Mouse (Mus musculus) layer of hippocampus, postnatal 36 days (tissue): ENCODE data around the gene Slc28a2. TPM values are rescaled to one million over a fixed set of nuclear protein-coding genes. Genes with fewer than 3 reads are reported as not detected.
"Not testable (repeated sequence)": the region's sequence is repeated elsewhere in the genome, so short reads cannot be mapped to it uniquely, and the experiment has no call there.

Source experiments
- DNase-seq, 2 experiments: peaks; one replicate each; pipeline ENCODE4 v3.0.0; 2022
- total RNA-seq, 2 experiments: library from RNA; stranded (reverse); gene quantifications; 2 replicates each; pipeline ENCODE4 v1.2.3; 2021

Gene Slc28a2
- not detected for total RNA-seq

DNA sequence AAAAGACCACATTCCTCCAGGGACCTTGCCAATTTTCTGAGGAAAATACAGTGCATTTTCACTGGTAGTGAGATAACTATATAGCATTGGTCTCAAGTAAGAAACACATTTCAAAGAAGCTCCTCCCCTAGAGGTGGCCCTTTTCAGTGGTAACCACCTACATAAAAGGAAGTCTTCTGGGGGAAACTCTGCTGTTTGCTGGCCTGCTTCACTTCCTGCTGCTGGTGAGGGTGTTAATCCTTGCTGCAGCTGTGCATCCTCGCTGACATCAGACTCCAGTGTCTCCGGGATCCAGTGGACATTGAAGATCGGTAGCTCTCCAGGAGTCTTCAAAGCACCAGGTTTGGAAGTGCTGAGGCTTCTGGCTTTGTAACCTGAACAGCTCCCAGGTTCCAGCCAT is at the start of gene Slc28a2:
Gene Slc28a2 (plus strand): TSS at position 278 of the 400 bp plus-strand sequence.
- not testable (repeated sequence) for DNase-seq

DNA sequence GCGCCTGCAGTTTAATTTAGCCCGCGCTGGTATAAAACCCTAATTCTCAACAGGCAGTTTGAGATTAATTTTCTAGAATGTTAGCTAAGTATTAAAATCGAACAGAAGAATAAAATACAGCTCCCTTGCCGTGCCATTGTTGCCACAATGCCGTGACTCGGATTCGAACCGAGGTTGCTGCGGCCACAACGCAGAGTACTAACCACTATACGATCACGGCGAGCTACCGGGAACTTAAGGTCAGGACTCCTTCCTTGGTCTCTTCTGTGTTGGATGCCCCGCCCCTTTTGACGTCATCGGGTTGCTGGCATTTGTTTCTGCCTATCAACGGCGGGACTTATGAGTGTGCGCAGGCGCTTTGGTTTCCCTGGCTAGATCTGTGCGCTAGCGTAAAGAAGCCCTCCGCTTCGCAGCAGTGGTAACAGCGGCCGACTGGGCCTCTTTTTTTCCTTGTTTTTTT is 49.0 kb upstream of the Slc28a2 start:
- DNase-seq, result peak; percentile 97 to 98

DNA sequence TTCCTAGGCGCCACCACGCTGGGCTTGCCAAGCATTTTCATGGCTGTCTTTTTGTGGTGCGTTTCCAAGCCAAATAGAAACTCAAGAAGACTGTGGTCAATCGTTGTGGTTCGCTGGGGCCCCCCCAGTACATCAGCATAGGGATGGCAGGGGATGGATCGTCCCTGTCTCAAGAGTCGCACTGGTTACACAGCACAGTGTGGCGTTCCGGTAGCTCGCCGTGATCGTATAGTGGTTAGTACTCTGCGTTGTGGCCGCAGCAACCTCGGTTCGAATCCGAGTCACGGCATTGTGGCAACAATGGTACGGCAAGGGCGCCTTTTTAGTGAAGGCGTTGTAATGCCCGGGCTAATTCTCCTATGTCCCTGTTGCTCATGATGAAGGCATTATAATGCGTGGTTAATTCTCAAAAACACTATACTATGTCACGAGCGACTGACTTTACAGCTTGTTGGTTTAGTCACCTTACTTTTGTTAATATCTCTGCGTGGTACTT is 48.5 kb upstream of the Slc28a2 start:
- DNase-seq, result peak; percentile 78 to 80

DNA sequence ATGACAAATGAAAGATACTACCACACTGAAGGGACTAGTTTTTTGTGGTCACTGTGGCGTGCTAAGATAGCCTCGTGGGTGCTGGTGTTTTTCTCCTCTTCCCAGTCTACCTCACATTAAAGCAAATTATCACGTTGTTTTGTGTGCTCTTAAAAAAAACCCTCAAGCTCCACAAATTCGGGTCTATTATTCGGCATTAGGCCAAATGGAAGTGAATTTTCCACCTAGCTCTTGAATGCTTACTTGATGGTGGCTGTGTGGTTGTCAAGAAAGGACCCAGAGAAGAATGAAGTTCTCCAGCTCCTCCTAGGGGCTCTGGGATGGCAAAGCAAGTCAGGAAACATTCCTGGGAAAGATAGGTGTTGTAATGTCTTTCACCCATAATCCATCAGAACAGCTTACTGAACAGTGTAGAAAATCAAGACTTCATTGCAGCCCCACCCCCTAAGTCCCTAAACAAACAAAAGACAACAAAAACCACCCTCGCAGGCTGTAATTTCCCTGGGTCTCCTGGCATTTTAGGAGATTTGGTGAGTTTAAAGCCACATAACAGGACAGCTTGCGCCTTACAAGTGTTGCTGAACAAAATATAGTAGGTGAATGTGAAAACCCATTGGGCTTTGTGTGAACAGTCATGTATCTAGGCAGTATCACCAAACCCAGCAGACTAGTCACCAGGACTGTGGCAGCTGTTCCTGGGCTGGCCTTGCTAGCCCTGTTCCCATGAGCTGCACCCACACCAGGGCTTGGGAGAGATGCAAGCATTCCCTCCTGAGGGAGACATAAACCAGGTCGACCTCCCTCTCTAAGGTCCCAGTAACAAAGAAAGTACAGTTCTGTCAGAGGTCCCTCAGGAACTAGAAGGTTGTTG is 47.6 kb upstream of the Slc28a2 start:
- DNase-seq, result no peak

- DNase-seq, result no peak
These were observed 47.0 kb upstream of the Slc28a2 start for GRCm38 (mm10) chr2:122379292-122379650.

DNA sequence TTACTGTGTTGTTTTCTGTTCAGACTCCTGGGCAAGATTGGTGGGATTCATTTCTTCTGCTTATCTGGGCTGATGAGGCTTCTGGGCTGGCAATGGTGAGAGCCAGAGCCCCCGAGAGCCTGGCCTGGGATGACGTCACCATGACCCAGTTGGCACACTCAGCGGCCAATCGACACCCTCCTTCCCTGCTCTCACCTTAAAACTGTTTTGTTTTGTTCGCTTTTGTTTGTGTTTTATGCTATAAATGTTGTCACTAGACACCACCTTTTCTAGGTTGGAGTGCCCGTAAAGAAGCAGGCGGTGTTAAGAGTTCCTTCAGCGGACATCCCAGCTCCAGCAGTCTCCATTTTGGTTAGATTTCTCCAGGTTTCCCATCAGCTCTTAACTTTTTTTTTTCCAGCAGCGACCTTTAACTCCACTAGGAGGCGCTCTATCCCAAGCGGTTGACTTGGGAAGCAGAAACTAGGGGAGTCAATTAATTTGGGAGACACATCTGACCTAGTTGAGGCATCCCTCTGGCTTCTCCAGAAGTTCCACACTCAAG is 45.4 kb upstream of the Slc28a2 start:
- peak in 1 of 2 experiments; percentile 63 for DNase-seq

- no peak for DNase-seq
These were observed 44.8 kb upstream of the Slc28a2 start for GRCm38 (mm10) chr2:122381329-122382103.

DNA sequence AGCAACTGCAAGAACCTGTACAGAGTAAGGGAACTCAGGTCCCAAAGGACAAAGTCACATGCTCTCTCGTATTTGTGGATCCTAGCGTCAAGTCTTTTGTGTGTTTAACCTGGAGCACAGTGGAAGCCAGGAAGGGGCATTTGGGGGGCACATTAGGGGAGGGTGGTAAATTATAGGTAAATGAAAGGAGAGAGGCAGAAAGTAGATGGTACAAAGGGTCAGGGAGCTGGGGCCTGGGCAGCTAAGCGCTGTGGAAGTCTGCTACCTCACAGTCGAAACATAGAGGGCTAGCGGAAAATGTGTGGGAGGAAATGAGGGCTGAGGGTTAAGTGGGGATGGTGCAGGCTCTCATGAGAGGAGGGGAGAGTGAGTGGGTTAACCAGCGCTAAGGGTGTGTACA is 44.2 kb upstream of the Slc28a2 start:
- no peak for DNase-seq

GRCm38 (mm10) chr2:122385095-122385494 is 41.2 kb upstream of the Slc28a2 start:
- no peak for DNase-seq

DNA sequence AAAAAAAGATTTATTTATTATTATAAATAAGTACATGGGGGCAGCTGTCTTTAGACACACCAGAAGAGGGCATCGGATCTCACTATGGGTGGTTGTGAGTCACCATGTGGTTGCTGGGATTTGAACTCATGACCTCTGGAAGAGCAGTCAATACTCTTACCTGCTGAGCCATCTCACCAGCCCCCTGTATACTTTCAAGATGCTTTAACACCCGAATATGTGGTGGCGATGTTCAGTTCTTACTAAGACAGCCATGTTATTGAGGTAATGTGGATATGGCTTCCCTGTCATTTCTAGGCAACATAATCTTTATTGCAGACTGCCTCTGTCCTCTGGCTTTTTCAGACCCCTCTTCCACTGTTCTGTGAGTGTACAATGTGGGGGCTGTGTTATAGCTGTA is 39.1 kb upstream of the Slc28a2 start:
- DNase-seq, result not testable (repeated sequence)

- DNase-seq, result no peak
These were observed 30.1 kb upstream of the Slc28a2 start for GRCm38 (mm10) chr2:122396150-122396549.

DNA sequence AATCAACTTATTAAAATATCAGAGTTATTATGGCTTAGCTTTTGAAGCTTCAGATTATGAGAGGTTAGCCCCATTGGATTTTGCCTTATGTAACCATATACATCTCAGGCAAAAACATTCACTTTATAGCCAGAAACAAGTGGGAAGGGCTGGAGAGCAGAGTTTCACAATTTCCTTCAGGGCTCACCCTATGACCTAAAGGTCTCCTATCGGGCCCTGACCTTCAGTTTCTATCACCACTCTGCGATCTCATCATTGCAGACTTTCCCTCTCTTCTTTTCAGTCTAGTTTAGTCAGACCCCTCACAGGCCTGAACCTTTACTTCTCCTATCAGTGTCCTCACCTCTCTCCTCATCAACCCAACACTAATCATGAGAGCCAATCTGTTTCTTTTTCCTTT is 18.7 kb upstream of the Slc28a2 start:
- no peak for DNase-seq

- no peak for DNase-seq
These were observed 17.3 kb upstream of the Slc28a2 start for GRCm38 (mm10) chr2:122408928-122409327.

DNA sequence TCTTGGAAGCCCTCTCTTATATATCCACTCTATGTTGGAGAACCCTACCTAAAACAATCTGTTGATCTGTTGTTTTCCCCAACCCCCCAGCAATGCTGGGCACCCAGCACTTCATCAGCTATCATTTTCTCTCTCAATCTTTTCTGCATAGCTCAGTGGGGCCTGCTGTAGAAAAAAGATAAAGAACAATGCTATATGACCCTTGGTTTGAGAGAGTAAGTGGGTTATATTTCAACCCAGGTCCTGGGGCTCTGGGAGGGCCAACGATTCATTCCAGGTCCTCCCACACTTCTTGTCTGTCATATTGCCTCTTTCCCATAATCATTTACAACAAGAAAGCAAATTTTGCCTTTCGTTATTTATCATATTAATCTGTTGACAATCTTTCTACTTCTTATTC is 368 bp downstream of the Slc28a2 start:
- DNase-seq, result not testable (repeated sequence)

- not testable (repeated sequence) for DNase-seq
These were observed 12.6 kb downstream of the Slc28a2 start for GRCm38 (mm10) chr2:122438706-122439482.

- DNase-seq, result not testable (repeated sequence)
These were observed 14.2 kb downstream of the Slc28a2 start for GRCm38 (mm10) chr2:122440521-122440920.

DNA sequence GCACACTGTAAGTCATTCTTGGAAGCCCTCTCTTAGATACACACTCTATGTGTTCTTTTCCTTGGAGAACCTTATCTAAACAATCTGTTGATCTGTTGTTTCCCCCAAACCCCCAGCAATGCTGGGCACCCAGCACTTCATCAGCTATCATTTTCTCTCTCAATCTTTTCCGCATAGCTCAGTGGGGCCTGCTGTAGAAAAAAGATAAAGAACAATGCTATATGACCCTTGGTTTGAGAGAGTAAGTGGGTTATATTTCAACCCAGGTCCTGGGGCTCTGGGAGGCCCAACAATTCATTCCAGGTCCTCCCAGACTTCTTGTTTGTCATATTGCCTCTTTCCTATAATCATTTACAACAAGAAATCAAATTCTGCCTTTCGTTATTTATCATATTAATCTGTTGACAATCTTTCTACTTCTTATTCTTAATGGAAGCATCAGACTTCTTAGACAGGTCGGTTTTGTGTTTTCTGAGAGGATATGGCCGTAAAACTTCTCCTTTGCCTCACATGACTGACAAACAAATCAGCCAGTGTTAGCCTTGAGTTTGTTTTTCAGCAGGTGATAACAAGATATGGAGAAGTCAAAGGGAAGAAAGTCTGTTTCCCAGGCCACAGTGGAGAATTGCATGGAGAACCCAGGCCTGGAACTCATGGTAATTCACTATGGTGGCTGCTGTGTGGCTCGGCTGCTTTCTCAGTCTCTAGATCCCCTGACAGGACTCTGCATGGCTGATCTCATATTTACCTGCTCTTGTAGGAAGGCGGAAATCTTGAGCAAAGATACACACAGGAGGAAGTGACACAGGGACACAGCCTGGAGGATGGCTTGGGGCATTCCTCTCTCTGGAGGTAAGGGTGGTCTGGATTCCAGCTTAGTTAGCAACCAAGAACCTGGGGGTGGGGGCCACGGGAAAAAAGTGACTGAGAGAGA is 15.0 kb downstream of the Slc28a2 start:
- DNase-seq, result no peak

DNA sequence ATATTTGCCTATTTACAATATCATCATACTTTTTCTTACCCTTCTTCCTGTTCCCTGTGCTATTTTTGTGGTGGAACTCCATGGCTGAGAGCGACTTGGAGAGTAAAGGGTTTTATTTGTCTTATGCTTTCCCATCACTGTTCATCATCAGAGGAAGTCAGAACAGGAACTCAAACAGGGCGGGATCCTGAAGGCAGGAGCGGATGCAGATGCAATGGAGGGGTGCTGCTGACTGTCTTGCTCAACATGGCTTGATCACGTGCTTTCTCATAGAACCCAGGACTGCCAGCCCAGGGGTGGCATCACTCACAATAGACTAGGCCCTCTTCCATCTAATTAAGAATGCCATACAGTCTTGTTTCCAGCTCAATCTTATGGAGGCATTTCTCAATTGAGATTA is 24.1 kb downstream of the Slc28a2 start:
- no peak for DNase-seq

DNA sequence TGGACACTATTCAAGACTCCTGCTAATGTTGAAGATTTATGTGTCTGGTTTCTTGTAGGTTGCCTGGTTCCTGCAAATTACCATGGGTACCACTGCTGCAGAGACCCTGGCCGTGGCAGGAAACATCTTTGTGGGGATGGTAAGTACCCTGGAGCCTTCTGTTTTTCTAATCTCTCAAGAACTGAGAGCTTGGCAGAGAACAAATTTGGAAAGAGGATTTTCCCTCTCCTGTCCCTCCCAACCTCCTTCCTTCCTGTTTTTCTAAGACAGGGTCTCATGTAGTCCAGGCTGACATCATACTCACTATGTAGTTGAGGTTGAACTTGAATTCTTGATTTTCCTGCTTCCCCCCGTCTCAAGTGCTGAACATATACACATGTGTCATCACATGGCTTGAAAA is 26.1 kb downstream of the Slc28a2 start:
- DNase-seq, result no peak

DNA sequence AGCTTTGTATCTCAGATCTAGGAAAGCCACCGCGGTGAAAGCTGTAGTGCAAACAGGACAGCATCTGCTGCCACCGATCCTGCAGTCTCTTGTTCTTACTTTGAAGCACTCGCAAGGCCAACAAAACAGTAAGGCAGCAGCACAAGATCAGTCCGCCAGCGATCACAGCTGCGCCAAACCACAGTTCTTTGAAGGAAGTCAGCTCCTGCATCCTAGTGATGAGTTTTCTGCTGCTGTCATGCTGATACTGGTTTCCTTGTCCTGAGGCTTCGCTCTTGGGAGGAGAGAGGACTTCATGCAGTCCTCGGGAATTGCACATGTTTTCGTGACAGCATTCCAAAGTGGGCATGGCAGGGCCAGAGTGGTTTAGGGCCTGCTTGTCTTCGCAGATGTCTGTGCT is 40.6 kb downstream of the Slc28a2 start:
- DNase-seq, result peak in 1 of 2 experiments; percentile 2
